Mouse (Mus musculus) G1E (cell line): Measurements from ENCODE around the gene Dnajb5.

Experiments used
- CTCF ChIP-seq: IDR thresholded peaks from 2 replicates; pipeline ENCODE4 v1.5.1; 2012; ENCODE audit warnings: low read depth, low read length, inconsistent platforms, mixed read lengths
- GATA1 ChIP-seq: IDR thresholded peaks from 2 replicates; pipeline ENCODE4 v1.6.1; 2012; ENCODE audit warnings: borderline replicate concordance, low read length, inconsistent platforms, mixed read lengths
- GATA2 ChIP-seq: IDR thresholded peaks from 2 replicates; pipeline ENCODE4 v1.6.1; 2012; ENCODE audit warnings: low read depth, low read length, inconsistent platforms, borderline replicate concordance
- POLR2AphosphoS5 ChIP-seq: IDR thresholded peaks from 2 replicates; pipeline ENCODE4 v1.6.1; 2012; ENCODE audit warnings: low read depth, low read length, inconsistent platforms; ENCODE audit not compliant: insufficient replicate concordance
- TAL1 ChIP-seq: conservative IDR thresholded peaks from 2 replicates; pipeline ENCODE4 v1.6.1; 2012; ENCODE audit warnings: low read depth, low read length, inconsistent platforms, mixed read lengths

DNA sequence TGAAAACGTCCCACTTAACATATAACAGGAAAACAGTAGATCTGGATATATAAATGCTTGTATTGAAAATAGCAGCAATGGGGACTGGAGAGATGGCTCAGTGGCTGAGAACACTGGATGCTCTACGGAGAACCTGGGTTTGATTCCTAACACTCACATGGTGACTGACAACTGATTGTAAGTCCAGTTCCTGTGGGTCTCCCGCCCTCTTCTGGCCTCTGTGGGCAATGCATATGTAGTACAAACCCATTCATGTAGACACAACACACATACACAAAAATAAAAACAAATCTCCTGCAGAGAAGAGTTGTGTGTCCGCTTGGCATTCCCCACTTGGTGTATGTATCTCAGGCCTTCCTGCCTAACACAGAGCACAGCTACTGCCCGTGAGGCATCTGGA lies 21.4 kb upstream of the Dnajb5 start:
- TF ChIP-seq CTCF = no peak
- no peak for TF ChIP-seq POLR2AphosphoS5
- TF ChIP-seq GATA1 = no peak
- no peak for TF ChIP-seq TAL1
- no peak for TF ChIP-seq GATA2
